Mouse (Mus musculus) embryonic facial prominence, embryonic 14.5 days (tissue): ENCODE data around the gene Six5. TPM values are rescaled to one million over a fixed set of nuclear protein-coding genes. Genes with fewer than 3 reads are reported as not detected.

Source experiments
- ATAC-seq: fragments of 200-750 bp; cut with Nextera tagmentation; 2 replicates; pipeline ENCODE4 v1.8.0; 2017; ENCODE audit warnings: low read depth, moderate number of reproducible peaks, moderate TSS enrichment
- DNase-seq: peaks from one replicate; pipeline ENCODE4 v3.0.0-alpha.2; 2015; ENCODE audit warnings: low spot score
- H3K27ac ChIP-seq: fragments of 300-500 bp; sonication (generic); replicated peaks from 2 replicates; pipeline ENCODE4 v1.5.1; 2014; ENCODE audit warnings: low read depth, mild to moderate bottlenecking, low read length, moderate library complexity
- H3K27me3 ChIP-seq: fragments of 300-500 bp; sonication (generic); replicated peaks from 2 replicates; pipeline ENCODE4 v1.6.1; 2014; ENCODE audit warnings: low read length; ENCODE audit not compliant: control insufficient read depth, insufficient read depth
- H3K36me3 ChIP-seq: fragments of 300-500 bp; sonication (generic); 2 replicates; pipeline ENCODE4 v1.6.1; 2014; ENCODE audit warnings: low read length, mixed read lengths; ENCODE audit not compliant: control insufficient read depth, insufficient read depth
- H3K4me1 ChIP-seq: fragments of 300-500 bp; sonication (generic); 2 replicates; pipeline ENCODE4 v1.6.1; 2014; ENCODE audit warnings: antibody characterized with exemption, low read length; ENCODE audit not compliant: control insufficient read depth, insufficient read depth
- H3K4me2 ChIP-seq: fragments of 300-500 bp; sonication (generic); 2 replicates; pipeline ENCODE4 v1.6.1; 2014; ENCODE audit warnings: low read depth, mild to moderate bottlenecking, low read length, moderate library complexity, mixed read lengths
- H3K4me3 ChIP-seq: fragments of 300-500 bp; sonication (generic); 2 replicates; pipeline ENCODE4 v1.5.1; 2014; ENCODE audit warnings: low read depth, mild to moderate bottlenecking, low read length
- H3K9ac ChIP-seq: fragments of 300-500 bp; sonication (generic); 2 replicates; pipeline ENCODE4 v1.6.1; 2014; ENCODE audit warnings: low read depth, mild to moderate bottlenecking, low read length, moderate library complexity, mixed read lengths
- H3K9me3 ChIP-seq: fragments of 300-500 bp; sonication (generic); 2 replicates; pipeline ENCODE4 v1.6.1; 2016; ENCODE audit warnings: low read length; ENCODE audit not compliant: control insufficient read depth
- WGBS: fragments of 180-500 bp; shearing (Covaris S2); extraction: QIAGEN DNeasy Blood & Tissue Kit; methylation state at CpG from one replicate; pipeline ENCODE4 v1.1.7; 2014; 5-methylcytosine and 5-hydroxymethylcytosine counted together
- polyA plus RNA-seq: library from polyadenylated mRNA; unstranded; fragments of >200 nt; fragmentation: Nextera tagmentation; extraction: Ambion mirVana; gene quantifications from 2 replicates; pipeline ENCODE4 v1.2.1, GENCODE M21; 2014

Six5 gene
- polyA plus RNA-seq, 1 experiment from 2014 or later, result 13.4 TPM

GRCm38 (mm10) chr7:19088813-19089212, 5.6 kb upstream of the Six5 start:
- Histone ChIP-seq H3K36me3 (peaks cover 40% of the 10 kb centered on the region), H3K9me3 (no peaks in the 10 kb centered on the region), H3K4me3 (no peak overlapping the region), H3K4me2 (no peak overlapping the region), H3K27ac (no peak overlapping the region), H3K4me1 (peaks cover 15% of the 10 kb centered on the region), H3K27me3 (no peaks in the 10 kb centered on the region), H3K9ac (no peak overlapping the region)
- ATAC-seq, result no peak
- peak; percentile 72 for DNase-seq
- 40% methylated on average over 10 of the region's 10 CpGs for WGBS

GRCm38 (mm10) chr7:19091913-19092312, 2.5 kb upstream of the Six5 start:
- H3K4me3 ChIP-seq, result 0 out of 2 replicates have a peak overlapping the region, but pooled peaks have one; percentile 80
- H3K4me2 ChIP-seq, result peak overlapping the region; percentile 91
- ATAC-seq (no peak), DNase-seq (no peak)
- H3K4me1 ChIP-seq, result peaks cover 16% of the 10 kb centered on the region
- H3K27ac ChIP-seq, result no peak overlapping the region
- H3K27me3 ChIP-seq, result no peaks in the 10 kb centered on the region
- H3K9me3 ChIP-seq, result no peaks in the 10 kb centered on the region
- peak overlapping the region; percentile 31 for H3K9ac ChIP-seq
- 34% methylated on average over 12 of the region's 17 CpGs for WGBS
- peaks cover 44% of the 10 kb centered on the region for H3K36me3 ChIP-seq

GRCm38 (mm10) chr7:19092381-19093173, 1.8 kb upstream of the Six5 start:
- peak overlapping the region; percentile 91 for H3K4me2 ChIP-seq
- H3K9ac ChIP-seq, result peak overlapping the region; percentile 61
- peaks cover 44% of the 10 kb centered on the region for H3K36me3 ChIP-seq
- H3K4me1 ChIP-seq, result peaks cover 22% of the 10 kb centered on the region
- H3K4me3 ChIP-seq, result peak overlapping the region; percentile 80
- WGBS, result 3% methylated on average over 34 of the region's 38 CpGs
- peak overlapping the region; percentile 98 for H3K27ac ChIP-seq
- DNase-seq (peak; percentile 96), ATAC-seq (peak; percentile 62)
- no peaks in the 10 kb centered on the region for H3K9me3 ChIP-seq
- H3K27me3 ChIP-seq, result no peaks in the 10 kb centered on the region

GRCm38 (mm10) chr7:19093174-19093521, 1.2 kb upstream of the Six5 start:
- no peaks in the 10 kb centered on the region for H3K9me3 ChIP-seq
- H3K4me1 ChIP-seq, result peaks cover 24% of the 10 kb centered on the region
- peak; percentile 58 for ATAC-seq
- peak overlapping the region; percentile 80 for H3K4me3 ChIP-seq
- H3K27me3 ChIP-seq, result no peaks in the 10 kb centered on the region
- DNase-seq, result peak; percentile 84
- H3K36me3 ChIP-seq, result peaks cover 44% of the 10 kb centered on the region
- WGBS, result 0% methylated on average over 10 of the region's 15 CpGs
- H3K9ac ChIP-seq, result peak overlapping the region; percentile 61
- peak overlapping the region; percentile 98 for H3K27ac ChIP-seq
- peak overlapping the region; percentile 91 for H3K4me2 ChIP-seq

GRCm38 (mm10) chr7:19093537-19094385, 633 bp upstream of the Six5 start:
- peak overlapping the region; percentile 91 for H3K4me2 ChIP-seq
- H3K27me3 ChIP-seq, result no peaks in the 10 kb centered on the region
- peak overlapping the region; percentile 95 for H3K9ac ChIP-seq
- peaks cover 24% of the 10 kb centered on the region for H3K4me1 ChIP-seq
- H3K36me3 ChIP-seq, result peaks cover 40% of the 10 kb centered on the region
- peak; percentile 99 for DNase-seq
- peak overlapping the region; percentile 80 for H3K4me3 ChIP-seq
- under 1% methylated on average over 37 of the region's 45 CpGs for WGBS
- peak; percentile 85 for ATAC-seq
- H3K9me3 ChIP-seq, result no peaks in the 10 kb centered on the region
- H3K27ac ChIP-seq, result peak overlapping the region; percentile 98

GRCm38 (mm10) chr7:19094826-19095750, 694 bp downstream of the Six5 start:
- Histone ChIP-seq H3K4me3 (peak overlapping the region; percentile 80), H3K9ac (peak overlapping the region; percentile 95), H3K9me3 (no peaks in the 10 kb centered on the region), H3K4me1 (peaks cover 24% of the 10 kb centered on the region), H3K36me3 (peaks cover 35% of the 10 kb centered on the region), H3K4me2 (peak overlapping the region; percentile 91), H3K27ac (peak overlapping the region; percentile 98), H3K27me3 (no peaks in the 10 kb centered on the region)
- 2% methylated on average over 22 of the region's 87 CpGs for WGBS
- ATAC-seq (no peak), DNase-seq (peak; percentile 51)

DNA sequence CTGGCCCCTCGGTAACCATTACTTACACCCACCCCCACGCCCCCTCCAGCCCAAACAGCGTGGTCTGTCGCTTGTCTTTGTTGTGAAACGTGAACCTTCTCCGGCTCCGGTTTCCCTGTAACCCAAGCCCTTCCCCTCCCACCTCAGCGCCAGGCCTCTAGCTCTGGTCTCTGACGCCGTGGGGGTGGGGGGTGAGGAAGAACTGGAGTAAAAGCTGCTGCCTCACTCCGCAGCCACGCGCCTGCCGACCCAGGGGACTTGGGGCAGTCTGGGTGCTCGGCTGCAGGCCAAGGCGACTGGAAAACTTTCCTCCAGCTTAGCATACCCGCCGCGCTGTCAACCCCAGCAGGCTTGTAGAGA, 1.3 kb downstream of the Six5 start:
- H3K4me2 ChIP-seq, result peak overlapping the region; percentile 91
- WGBS, result under 1% methylated on average over 19 of the region's 19 CpGs

More for the DNA sequence above, 1.3 kb downstream of the Six5 start:
- Histone ChIP-seq H3K27me3 (no peaks in the 10 kb centered on the region), H3K27ac (peak overlapping the region; percentile 98), H3K36me3 (peaks cover 28% of the 10 kb centered on the region), H3K9me3 (no peaks in the 10 kb centered on the region), H3K4me1 (peaks cover 24% of the 10 kb centered on the region), H3K9ac (peak overlapping the region; percentile 95), H3K4me3 (peak overlapping the region; percentile 80)
- DNase-seq, result peak; percentile 95
- peak; percentile 12 for ATAC-seq
